8 mouse cellular contexts compared by ENCODE assay signal in genomic region chr2:122636686-122637085, GRCm38 (mm10). TPM values are rescaled to one million over a fixed set of nuclear protein-coding genes. Genes with fewer than 3 reads are reported as not detected.
A peak's percentile ranks its signal among the peaks of the same experiment; 100 is the strongest.
DNase-seq lines count a peak whose midpoint lies in the region; ATAC-seq and TF ChIP-seq lines count a peak whose summit lies in the region.

Gene AA467197, plus strand, starts transcription at chr2:122636986.

- 42% methylated on average over 3 of the region's 3 CpGs for WGBS in kidney, postnatal 0 days
- WGBS in embryonic facial prominence, embryonic 15.5 days, result 40% methylated on average over 3 of the region's 3 CpGs
- 60% methylated on average over 3 of the region's 3 CpGs for WGBS in intestine, postnatal 0 days

- no peak within 1 kb of the TSS for H3K27ac ChIP-seq in kidney, postnatal 0 days
- no peak within 1 kb of the TSS for H3K27ac ChIP-seq in embryonic facial prominence, embryonic 15.5 days (replicated peaks)
- H3K27ac ChIP-seq in intestine, postnatal 0 days (ENCODE audit: low read depth, low read length), result no peak within 1 kb of the TSS

- no peak within 1 kb of the TSS for H3K9ac ChIP-seq in kidney, postnatal 0 days (ENCODE audit: low read depth, low read length)
- no peak within 1 kb of the TSS; the same call in 1 of the 2 replicates for H3K9ac ChIP-seq in embryonic facial prominence, embryonic 15.5 days
- peak within 1 kb of the TSS; percentile 42; the same call in 1 of the 2 replicates for H3K9ac ChIP-seq in intestine, postnatal 0 days (ENCODE audit: low read depth, low read length)

- DNase-seq in kidney, postnatal 0 days (ENCODE audit: low spot score), result no peak
- no peak for DNase-seq in kidney, postnatal 4 days
- DNase-seq in cerebellum, postnatal 36 days, result no peak
- no peak for DNase-seq in urinary bladder, adult 2 months (ENCODE audit: low spot score)
- DNase-seq in natural killer cell, adult 2 months (ENCODE audit: low spot score in 2 of 2), result no peak

- H3K9me3 ChIP-seq in kidney, postnatal 0 days (replicated peaks; ENCODE audit: low read length), result no peaks in the 10 kb centered on the region
- H3K9me3 ChIP-seq in embryonic facial prominence, embryonic 15.5 days (replicated peaks), result no peaks in the 10 kb centered on the region
- no peaks in the 10 kb centered on the region for H3K9me3 ChIP-seq in intestine, postnatal 0 days (ENCODE audit: control insufficient read depth)

- no peak for TF ChIP-seq CTCF in kidney, postnatal 0 days (IDR thresholded peaks at IDR 0.05; ENCODE audit: low read depth)
- no peak for TF ChIP-seq CTCF in intestine, postnatal 0 days (IDR thresholded peaks at IDR 0.05; ENCODE audit: low read depth)

- 0 out of 2 replicates have a peak, but pooled peaks cover 12% of the 10 kb centered on the region for H3K36me3 ChIP-seq in kidney, postnatal 0 days (ENCODE audit: insufficient read depth, low read length)
- H3K36me3 ChIP-seq in embryonic facial prominence, embryonic 15.5 days, result peaks cover 8% of the 10 kb centered on the region; the same call in 1 of the 2 replicates
- peaks cover 19% of the 10 kb centered on the region for H3K36me3 ChIP-seq in intestine, postnatal 0 days (ENCODE audit: control insufficient read depth, insufficient read depth)
- peaks cover 5% of the 10 kb centered on the region for H3K36me3 ChIP-seq in myocyte (ENCODE audit: control insufficient read depth, insufficient read depth)

- H3K79me2 ChIP-seq in myocyte (ENCODE audit: control insufficient read depth, insufficient read depth), result peaks cover 8% of the 10 kb centered on the region

- no peak within 1 kb of the TSS for H3ac ChIP-seq in myocyte (ENCODE audit: control insufficient read depth, insufficient read length)

- H3K27me3 ChIP-seq in kidney, postnatal 0 days (ENCODE audit: insufficient read depth, low read length), result no peaks in the 10 kb centered on the region
- peaks cover 10% of the 10 kb centered on the region for H3K27me3 ChIP-seq in embryonic facial prominence, embryonic 15.5 days
- no peaks in the 10 kb centered on the region for H3K27me3 ChIP-seq in intestine, postnatal 0 days (replicated peaks; ENCODE audit: control insufficient read depth, insufficient read depth, low read length)
- no peaks in the 10 kb centered on the region for H3K27me3 ChIP-seq in myocyte (ENCODE audit: control insufficient read depth, insufficient read depth, insufficient read length)

- ATAC-seq in kidney, postnatal 0 days (replicated peaks; ENCODE audit: low FRiP score, low read depth), result no peak
- ATAC-seq in embryonic facial prominence, embryonic 15.5 days (ENCODE audit: insufficient number of reproducible peaks, low FRiP score, low TSS enrichment, low read depth), result no peak
- ATAC-seq in intestine, postnatal 0 days, result no peak

- H3K4me2 ChIP-seq in kidney, postnatal 0 days (ENCODE audit: low read length), result peak within 1 kb of the TSS; percentile 66
- peak within 1 kb of the TSS; percentile 82 for H3K4me2 ChIP-seq in embryonic facial prominence, embryonic 15.5 days (replicated peaks)
- H3K4me2 ChIP-seq in intestine, postnatal 0 days (replicated peaks; ENCODE audit: low read depth), result peak within 1 kb of the TSS; percentile 77
- H3K4me2 ChIP-seq in myocyte (ENCODE audit: low read depth), result peak within 1 kb of the TSS; percentile 60

- 0 out of 2 replicates have a peak, but pooled peaks cover 1% of the 10 kb centered on the region for H3K4me1 ChIP-seq in kidney, postnatal 0 days (replicated peaks; ENCODE audit: insufficient read depth, low read length)
- H3K4me1 ChIP-seq in embryonic facial prominence, embryonic 15.5 days, result peaks cover 14% of the 10 kb centered on the region
- H3K4me1 ChIP-seq in intestine, postnatal 0 days (replicated peaks; ENCODE audit: control insufficient read depth, insufficient read depth, low read length), result no peaks in the 10 kb centered on the region; the same call in 1 of the 2 replicates

- H3K4me3 ChIP-seq in kidney, postnatal 0 days (replicated peaks; ENCODE audit: low read depth, low read length), result peak within 1 kb of the TSS; percentile 28
- H3K4me3 ChIP-seq in embryonic facial prominence, embryonic 15.5 days (replicated peaks), result peak within 1 kb of the TSS; percentile 43
- peak within 1 kb of the TSS; percentile 43 for H3K4me3 ChIP-seq in intestine, postnatal 0 days (ENCODE audit: low read depth, low read length)
- no peak within 1 kb of the TSS for H3K4me3 ChIP-seq in myocyte

- no peak for TF ChIP-seq POLR2A in myocyte (IDR thresholded peaks at IDR 0.05; ENCODE audit: insufficient read length, low read depth)

TF ChIP-seq in myocyte, 11 proteins besides CTCF, POLR2A, EP300 and RAD21:
- no peak for TF ChIP-seq REST (IDR thresholded peaks at IDR 0.05; ENCODE audit: insufficient read depth, insufficient read length)
- TF ChIP-seq SRF (IDR thresholded peaks at IDR 0.05; ENCODE audit: control insufficient read depth, insufficient read length, low read depth), result no peak
- no peak for TF ChIP-seq MAX (IDR thresholded peaks at IDR 0.05; ENCODE audit: low read depth)
- no peak for TF ChIP-seq CEBPB (IDR thresholded peaks at IDR 0.05; ENCODE audit: insufficient read depth, poor library complexity, severe bottlenecking)
- TF ChIP-seq TCF12 (IDR thresholded peaks at IDR 0.05; ENCODE audit: insufficient read depth, poor library complexity, severe bottlenecking), result no peak
- TF ChIP-seq TCF3 (IDR thresholded peaks at IDR 0.05; ENCODE audit: insufficient read length, low read depth), result no peak
- TF ChIP-seq USF1 (IDR thresholded peaks at IDR 0.05; ENCODE audit: low read depth), result no peak
- TF ChIP-seq POLR2AphosphoS2 (IDR thresholded peaks at IDR 0.05; ENCODE audit: insufficient read length, low read depth), result no peak
- TF ChIP-seq MYOG (IDR thresholded peaks at IDR 0.05; ENCODE audit: control insufficient read depth in 1 of 3, insufficient read depth in 1 of 3, insufficient read length in 2 of 3, low read depth in 2 of 3), result no peak

RNA-seq across cellular contexts. Expression of gene AA467197, which starts in this region (rescaled TPM):
- 0.26 and 0.34 TPM in 2 replicates for polyA plus RNA-seq in kidney, postnatal 0 days (2015; fragmentation: Nextera tagmentation; extraction: Ambion mirVana)
- polyA plus RNA-seq in embryonic facial prominence, embryonic 15.5 days (2015; fragmentation: Nextera tagmentation; extraction: Ambion mirVana), result 0.37 and 0.53 TPM in 2 replicates
- polyA plus RNA-seq in intestine, postnatal 0 days (2015; fragmentation: Nextera tagmentation; extraction: Ambion mirVana), result 31.7 and 38.4 TPM in 2 replicates
- 1.2 TPM for polyA plus RNA-seq in myocyte (2012; fragmentation: generic; extraction: Trizol)
- 0.77 and 1.4 TPM in 2 replicates for polyA plus RNA-seq in urinary bladder, adult 2 months (2012; rRNA removed)

Comparison
In these comparisons a context has a peak if more than half of its experiments do, and no peak if none do; other contexts are left out.
1. RNA of gene AA467197 (polyA plus RNA-seq): 31.7 to 38.4 TPM in intestine, postnatal 0 days; 0.77 to 1.4 TPM in urinary bladder, adult 2 months, 1.2 TPM in myocyte (single experiment), 0.37 to 0.53 TPM in embryonic facial prominence, embryonic 15.5 days and 0.26 to 0.34 TPM in kidney, postnatal 0 days; every median in the first group is over 10 times any median in the second.
2. Peak in every context shown above with its lines, with median percentiles within 50 percentile points of each other: H3K4me2 ChIP-seq.